Mouse (Mus musculus) myocyte (in vitro differentiated cells): ENCODE results near the gene Lgi2. TPM values are rescaled to one million over a fixed set of nuclear protein-coding genes. Genes with fewer than 3 reads are reported as not detected.

Experiments used
- H3K27me3 ChIP-seq: one replicate; pipeline ENCODE4 v1.6.1; 2011; ENCODE audit not compliant: control insufficient read depth, insufficient read depth, insufficient read length
- H3K36me3 ChIP-seq: one replicate; pipeline ENCODE4 v1.6.1; 2011; ENCODE audit not compliant: control insufficient read depth, insufficient read depth
- H3K4me2 ChIP-seq: one replicate; pipeline ENCODE4 v1.6.1; 2011; ENCODE audit warnings: low read depth, control low read depth
- H3K4me3 ChIP-seq: one replicate; pipeline ENCODE4 v1.5.1; 2011; ENCODE audit warnings: mild to moderate bottlenecking, control low read depth, moderate library complexity
- H3K79me2 ChIP-seq: one replicate; pipeline ENCODE4 v1.6.1; 2011; ENCODE audit not compliant: control insufficient read depth, insufficient read depth
- H3ac ChIP-seq: one replicate; pipeline ENCODE4 v1.6.1; 2011; ENCODE audit not compliant: control insufficient read depth, insufficient read length
- CEBPB ChIP-seq: IDR thresholded peaks from 2 replicates; pipeline ENCODE4 v1.6.1; 2011; ENCODE audit warnings: mild to moderate bottlenecking, moderate library complexity; ENCODE audit not compliant: poor library complexity, insufficient read depth, severe bottlenecking
- E2F4 ChIP-seq: IDR thresholded peaks from one replicate; pipeline ENCODE4 v1.6.1; 2011; ENCODE audit warnings: mild to moderate bottlenecking, control low read depth, moderate library complexity; ENCODE audit not compliant: insufficient read depth
- MAX ChIP-seq: IDR thresholded peaks from one replicate; pipeline ENCODE4 v1.6.1; 2011; ENCODE audit warnings: low read depth, mild to moderate bottlenecking, control low read depth
- MYOD1 ChIP-seq, 3 experiments: IDR thresholded peaks; one replicate each; pipeline ENCODE4 v1.6.1; 2011; ENCODE audit warnings: control low read depth in 2 of 3, low read depth in 2 of 3, mild to moderate bottlenecking in 2 of 3, moderate library complexity in 1 of 3; ENCODE audit not compliant: insufficient read length in 2 of 3, control insufficient read depth in 1 of 3
- MYOG ChIP-seq, 3 experiments: IDR thresholded peaks; one replicate each; pipeline ENCODE4 v1.6.1; 2011; ENCODE audit warnings: control low read depth in 2 of 3, low read depth in 2 of 3, mild to moderate bottlenecking in 2 of 3; ENCODE audit not compliant: insufficient read length in 2 of 3, control insufficient read depth in 1 of 3, insufficient read depth in 1 of 3
- POLR2A ChIP-seq: IDR thresholded peaks from one replicate; pipeline ENCODE4 v1.6.1; 2011; ENCODE audit warnings: low read depth, mild to moderate bottlenecking, control low read depth, moderate library complexity; ENCODE audit not compliant: insufficient read length
- POLR2AphosphoS2 ChIP-seq: IDR thresholded peaks from one replicate; pipeline ENCODE4 v1.6.1; 2011; ENCODE audit warnings: low read depth, control low read depth; ENCODE audit not compliant: insufficient read length
- REST ChIP-seq: IDR thresholded peaks from one replicate; pipeline ENCODE4 v1.6.1; 2011; ENCODE audit warnings: mild to moderate bottlenecking, control low read depth, moderate library complexity; ENCODE audit not compliant: insufficient read depth, insufficient read length
- SRF ChIP-seq: IDR thresholded peaks from one replicate; pipeline ENCODE4 v1.6.1; 2011; ENCODE audit warnings: low read depth; ENCODE audit not compliant: control insufficient read depth, insufficient read length
- TCF12 ChIP-seq: IDR thresholded peaks from one replicate; pipeline ENCODE4 v1.6.1; 2011; ENCODE audit warnings: mild to moderate bottlenecking, control low read depth; ENCODE audit not compliant: poor library complexity, insufficient read depth, severe bottlenecking
- TCF3 ChIP-seq: IDR thresholded peaks from one replicate; pipeline ENCODE4 v1.6.1; 2011; ENCODE audit warnings: low read depth, control low read depth; ENCODE audit not compliant: insufficient read length
- USF1 ChIP-seq: IDR thresholded peaks from one replicate; pipeline ENCODE4 v1.6.1; 2011; ENCODE audit warnings: low read depth, mild to moderate bottlenecking, control low read depth, moderate library complexity
- polyA plus RNA-seq: library from polyadenylated mRNA; unstranded; fragments of >200 nt; fragmentation: generic; extraction: Trizol; gene quantifications from one replicate; pipeline ENCODE4 v1.2.1, GENCODE M21; 2012; ENCODE audit warnings: missing spikeins

Lgi2 gene
- polyA plus RNA-seq, 1 experiment, result 0.01 TPM

DNA sequence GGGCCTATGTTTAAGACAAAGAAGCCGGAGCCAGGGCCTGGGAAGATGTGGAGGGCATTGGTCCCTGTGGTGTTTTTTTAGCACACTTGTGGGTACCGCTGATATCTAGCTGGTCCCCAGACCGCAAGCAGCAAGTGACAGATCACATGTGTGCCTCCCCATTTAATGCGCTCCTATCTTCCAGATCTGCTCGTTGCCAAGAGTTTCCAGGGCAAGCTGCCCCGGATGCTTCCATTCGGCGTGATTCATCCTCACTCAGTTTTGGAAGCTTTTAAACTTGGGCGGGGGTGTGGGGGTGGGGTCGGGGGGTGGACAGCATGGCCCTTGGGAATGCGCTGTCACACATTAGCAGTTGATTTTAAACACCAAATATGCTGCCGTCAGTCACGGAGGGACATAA is 61.6 kb downstream of the Lgi2 start:
- Histone ChIP-seq H3K36me3 (no peaks in the 10 kb centered on the region), H3K27me3 (no peaks in the 10 kb centered on the region), H3K4me2 (peak overlapping the region; percentile 64), H3K4me3 (peak overlapping the region; percentile 5), H3K79me2 (no peaks in the 10 kb centered on the region), H3ac (no peak overlapping the region)
- TF ChIP-seq MYOG (IDR thresholded peaks at IDR 0.05; ENCODE audit: control insufficient read depth in 1 of 3, insufficient read depth in 1 of 3, insufficient read length in 2 of 3, low read depth in 2 of 3) (peak in 1 of 3 experiments; percentile 9), MAX (no peak)

DNA sequence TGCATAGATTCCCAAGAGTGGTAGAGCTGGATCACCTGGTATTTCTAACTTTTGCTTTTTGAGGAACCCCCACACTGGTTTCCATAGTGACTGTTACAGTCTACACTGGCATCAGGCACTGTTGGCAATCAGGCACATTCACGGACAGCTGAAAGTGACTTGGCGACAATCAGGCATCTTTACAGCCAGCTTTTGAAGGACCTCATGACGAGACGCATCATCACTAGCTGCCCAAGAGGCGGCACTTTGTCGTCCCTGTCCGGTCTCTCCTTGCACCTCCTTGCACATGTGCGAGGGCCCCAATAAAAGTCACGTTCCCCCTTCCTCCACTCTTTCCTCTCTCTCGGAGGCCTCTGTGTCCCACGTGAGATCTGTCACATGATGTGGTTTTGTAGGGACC is 62.1 kb downstream of the Lgi2 start:
- Histone ChIP-seq H3ac (no peak overlapping the region), H3K27me3 (no peaks in the 10 kb centered on the region), H3K4me3 (peak overlapping the region; percentile 5), H3K4me2 (peak overlapping the region; percentile 64), H3K79me2 (no peaks in the 10 kb centered on the region), H3K36me3 (no peaks in the 10 kb centered on the region)
- TF ChIP-seq SRF, result no peak
- TF ChIP-seq REST, result no peak
- peak; percentile 15 for TF ChIP-seq POLR2A
- TF ChIP-seq POLR2AphosphoS2, result no peak
- TF ChIP-seq MAX, result peak; percentile 62

DNA sequence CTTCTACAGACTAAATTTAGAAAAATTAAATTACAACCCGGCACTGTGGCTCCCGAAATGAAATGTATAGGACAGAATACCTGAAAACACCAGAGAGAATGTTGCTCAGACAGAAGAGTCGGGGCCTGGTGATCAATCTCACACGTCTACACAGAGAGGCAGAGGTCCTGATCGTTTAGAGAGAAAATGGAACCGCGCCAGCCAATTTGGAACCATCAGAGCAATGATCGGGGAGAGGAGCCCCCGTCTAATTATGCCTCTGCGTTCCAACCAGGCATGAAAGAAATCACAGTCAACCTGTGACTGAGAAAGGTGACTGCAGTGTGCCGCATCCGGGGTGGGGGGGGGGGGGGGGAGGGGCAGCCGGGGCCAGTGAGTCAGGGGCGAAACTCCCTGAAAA is 70.6 kb downstream of the Lgi2 start:
- Histone ChIP-seq H3ac (no peak overlapping the region), H3K4me2 (no peak overlapping the region), H3K4me3 (no peak overlapping the region), H3K27me3 (no peaks in the 10 kb centered on the region), H3K36me3 (no peaks in the 10 kb centered on the region), H3K79me2 (no peaks in the 10 kb centered on the region)
- TF ChIP-seq POLR2AphosphoS2, result no peak
- no peak for TF ChIP-seq MYOD1 (IDR thresholded peaks at IDR 0.05; ENCODE audit: control insufficient read depth in 1 of 3, insufficient read length in 2 of 3, low read depth in 2 of 3)
- no peak for TF ChIP-seq TCF3
- TF ChIP-seq REST, result no peak
- TF ChIP-seq MAX, result no peak
- TF ChIP-seq MYOG (IDR thresholded peaks at IDR 0.05; ENCODE audit: control insufficient read depth in 1 of 3, insufficient read depth in 1 of 3, insufficient read length in 2 of 3, low read depth in 2 of 3), result no peak
- TF ChIP-seq USF1, result no peak
- no peak for TF ChIP-seq SRF
- no peak for TF ChIP-seq E2F4
- TF ChIP-seq TCF12, result no peak
- TF ChIP-seq POLR2A, result no peak
- no peak for TF ChIP-seq CEBPB

- H3K27me3 ChIP-seq, result no peaks in the 10 kb centered on the region
- H3K36me3 ChIP-seq, result no peaks in the 10 kb centered on the region
- H3ac ChIP-seq, result no peak overlapping the region
- no peak overlapping the region for H3K4me3 ChIP-seq
- H3K79me2 ChIP-seq, result no peaks in the 10 kb centered on the region
- no peak overlapping the region for H3K4me2 ChIP-seq
- TF ChIP-seq E2F4 (no peak), USF1 (no peak), TCF3 (no peak), POLR2A (no peak), MYOD1 (IDR thresholded peaks at IDR 0.05; ENCODE audit: control insufficient read depth in 1 of 3, insufficient read length in 2 of 3, low read depth in 2 of 3) (no peak), MAX (no peak), SRF (no peak), POLR2AphosphoS2 (no peak), TCF12 (no peak), REST (no peak), CEBPB (no peak), MYOG (IDR thresholded peaks at IDR 0.05; ENCODE audit: control insufficient read depth in 1 of 3, insufficient read depth in 1 of 3, insufficient read length in 2 of 3, low read depth in 2 of 3) (no peak)
These were observed 74.8 kb downstream of the Lgi2 start for GRCm38 (mm10) chr5:52491496-52491895.

- H3K4me2 ChIP-seq, result no peak overlapping the region
- H3ac ChIP-seq, result no peak overlapping the region
- no peak overlapping the region for H3K4me3 ChIP-seq
- no peak for TF ChIP-seq TCF3
- no peak for TF ChIP-seq MYOD1 (IDR thresholded peaks at IDR 0.05; ENCODE audit: control insufficient read depth in 1 of 3, insufficient read length in 2 of 3, low read depth in 2 of 3)
- no peak for TF ChIP-seq MYOG (IDR thresholded peaks at IDR 0.05; ENCODE audit: control insufficient read depth in 1 of 3, insufficient read depth in 1 of 3, insufficient read length in 2 of 3, low read depth in 2 of 3)
- no peak for TF ChIP-seq USF1
- no peak for TF ChIP-seq SRF
- TF ChIP-seq POLR2AphosphoS2, result no peak
- TF ChIP-seq E2F4, result no peak
- TF ChIP-seq POLR2A, result no peak
- TF ChIP-seq CEBPB, result no peak
- no peaks in the 10 kb centered on the region for H3K36me3 ChIP-seq
- H3K27me3 ChIP-seq, result no peaks in the 10 kb centered on the region
- no peaks in the 10 kb centered on the region for H3K79me2 ChIP-seq
These were observed 78.5 kb downstream of the Lgi2 start for GRCm38 (mm10) chr5:52487559-52488430.

Other genes starting within 250 kb of the Lgi2 start
- 10.9 TPM for gene Sod3, start 202.7 kb downstream of the Lgi2 start, polyA plus RNA-seq
- gene Ccdc149, start 94.9 kb downstream of the Lgi2 start, polyA plus RNA-seq, result not detected
- 4.1 TPM for gene Sepsecs, start 103.2 kb upstream of the Lgi2 start, polyA plus RNA-seq
- gene Pi4k2b, start 175.1 kb upstream of the Lgi2 start, polyA plus RNA-seq, result 8.8 TPM
- 5.3 TPM for gene Zcchc4, start 208.9 kb upstream of the Lgi2 start, polyA plus RNA-seq